Mouse (Mus musculus) CD4-positive helper T cell, adult 2 months (primary cell): ENCODE data around the gene Tpst1.

Experiments
- DNase-seq: peaks from one replicate; pipeline ENCODE4 v3.0.0-alpha.2; 2012; ENCODE audit warnings: low read depth, missing footprints, low spot score

The Tpst1 gene

GRCm38 (mm10) chr5:130143101-130143500, 70.0 kb downstream of the Tpst1 start:
- no peak for DNase-seq

GRCm38 (mm10) chr5:130143977-130144333, 70.8 kb downstream of the Tpst1 start:
- DNase-seq: no peak

GRCm38 (mm10) chr5:130144334-130145312, 71.5 kb downstream of the Tpst1 start, which contains the start of gene Kctd7:
Gene Kctd7 (plus strand): TSS chr5:130144861.
- peak; percentile 94 for DNase-seq

GRCm38 (mm10) chr5:130145961-130146360, 72.8 kb downstream of the Tpst1 start:
- no peak for DNase-seq

DNA sequence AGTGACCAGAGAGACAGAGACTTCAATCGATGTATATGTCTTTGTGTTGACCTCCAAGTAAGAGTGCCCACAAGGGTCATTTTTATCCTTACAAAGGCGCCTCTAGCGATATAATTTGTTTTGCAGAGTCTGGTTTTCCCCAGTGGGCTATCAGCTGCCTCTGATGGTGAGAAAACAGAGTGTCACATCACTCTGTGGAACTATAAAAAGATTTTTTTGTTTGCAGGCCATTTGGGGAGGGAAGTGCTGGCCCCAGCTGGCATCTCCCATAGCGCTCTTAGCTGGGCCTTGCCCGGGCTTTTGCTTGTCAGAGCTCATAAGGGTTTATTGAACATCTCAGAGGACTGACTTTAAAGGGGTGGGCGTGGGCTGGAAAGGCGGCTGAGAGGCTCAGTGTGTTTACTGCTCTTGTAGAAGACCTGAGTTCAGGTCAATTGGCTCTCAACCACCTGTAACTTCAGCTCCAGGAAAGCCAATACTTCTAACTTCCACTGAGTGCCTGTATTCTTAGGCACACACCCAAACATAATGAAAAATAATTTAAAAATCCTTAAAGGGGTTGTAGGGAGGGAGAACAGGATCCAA, 76.7 kb downstream of the Tpst1 start:
- DNase-seq: no peak

DNA sequence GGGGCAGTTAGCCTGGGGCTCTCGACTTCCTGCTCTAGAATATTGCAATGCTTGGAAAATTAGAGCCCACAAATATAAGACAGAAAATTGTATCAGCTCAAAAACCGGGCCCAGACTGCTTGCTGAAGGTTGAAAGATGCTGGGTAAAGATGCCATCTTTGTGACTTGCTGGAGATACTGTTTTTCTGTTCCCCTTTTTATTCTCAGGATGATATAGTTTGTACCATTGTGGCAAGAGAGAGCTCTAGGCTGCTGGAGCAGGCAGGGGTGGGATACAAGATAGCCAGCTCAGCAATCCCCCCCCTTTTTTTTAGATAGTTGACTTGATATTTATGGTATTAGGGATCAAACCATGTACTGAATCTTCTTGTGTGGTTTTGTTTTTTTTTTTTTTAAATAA, 81.2 kb downstream of the Tpst1 start:
- DNase-seq: no peak

DNA sequence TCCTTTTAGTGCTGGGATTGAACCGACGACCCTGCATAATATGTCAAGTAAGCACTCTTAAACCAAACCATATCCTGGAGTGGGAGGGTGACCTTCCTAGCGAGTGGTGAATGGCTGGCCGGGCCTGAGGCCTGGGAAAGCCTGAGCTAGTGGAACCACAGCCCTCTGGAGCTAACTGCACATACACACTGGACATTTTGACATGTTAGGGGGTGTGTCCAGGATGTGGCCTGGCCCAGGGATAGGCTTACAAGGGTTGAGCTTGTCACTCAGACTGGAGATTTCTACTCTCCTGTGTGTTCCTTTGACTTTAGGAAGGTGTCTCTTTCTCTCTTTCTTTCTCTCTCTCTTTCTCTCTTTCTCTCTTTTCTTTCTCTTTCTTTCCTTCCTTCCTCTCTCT, 85.4 kb downstream of the Tpst1 start:
- no peak for DNase-seq

GRCm38 (mm10) chr5:130159761-130160201, 86.7 kb downstream of the Tpst1 start:
- no peak for DNase-seq

- peak; percentile 76 for DNase-seq
These were observed 90.5 kb downstream of the Tpst1 start for GRCm38 (mm10) chr5:130163670-130164069.

DNA sequence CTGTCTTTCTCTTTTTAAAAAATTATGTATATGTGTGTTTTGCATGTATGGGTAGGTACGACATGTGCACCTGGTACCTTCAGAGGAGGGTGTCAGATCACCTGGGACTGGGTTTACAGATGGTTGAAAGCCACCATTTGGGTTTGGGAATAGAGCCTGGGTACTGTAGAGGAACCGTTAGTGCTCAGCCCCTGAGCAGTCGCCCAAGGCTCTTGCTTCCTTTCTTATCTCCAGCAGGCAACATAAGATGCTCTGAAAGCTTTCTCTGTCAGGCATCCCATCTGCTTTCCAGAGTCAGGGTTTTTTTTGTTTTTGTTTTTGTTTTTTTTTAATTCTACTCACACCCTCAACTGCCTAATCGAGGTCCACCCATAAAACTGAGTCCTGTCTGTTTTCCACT, 92.1 kb downstream of the Tpst1 start:
- DNase-seq: no peak

DNA sequence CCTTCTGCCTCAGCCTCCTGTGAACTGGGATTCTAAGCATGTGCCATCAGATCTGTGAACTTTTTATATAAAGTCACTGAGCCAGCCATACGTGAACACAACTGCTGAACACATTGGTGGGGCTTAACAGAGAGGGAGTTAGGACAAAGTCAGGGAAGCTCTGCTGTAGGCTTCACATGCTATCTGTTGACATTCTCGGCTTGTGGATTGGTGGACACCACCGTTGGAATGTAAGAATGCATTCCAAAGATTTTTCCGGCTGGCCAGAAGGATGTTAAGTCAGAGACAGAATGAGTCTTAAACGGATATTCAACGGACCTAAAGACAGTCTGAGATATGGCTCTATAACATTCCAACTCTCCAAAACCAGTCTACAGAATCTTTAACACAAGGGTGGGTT, 96.0 kb downstream of the Tpst1 start:
- no peak for DNase-seq

DNA sequence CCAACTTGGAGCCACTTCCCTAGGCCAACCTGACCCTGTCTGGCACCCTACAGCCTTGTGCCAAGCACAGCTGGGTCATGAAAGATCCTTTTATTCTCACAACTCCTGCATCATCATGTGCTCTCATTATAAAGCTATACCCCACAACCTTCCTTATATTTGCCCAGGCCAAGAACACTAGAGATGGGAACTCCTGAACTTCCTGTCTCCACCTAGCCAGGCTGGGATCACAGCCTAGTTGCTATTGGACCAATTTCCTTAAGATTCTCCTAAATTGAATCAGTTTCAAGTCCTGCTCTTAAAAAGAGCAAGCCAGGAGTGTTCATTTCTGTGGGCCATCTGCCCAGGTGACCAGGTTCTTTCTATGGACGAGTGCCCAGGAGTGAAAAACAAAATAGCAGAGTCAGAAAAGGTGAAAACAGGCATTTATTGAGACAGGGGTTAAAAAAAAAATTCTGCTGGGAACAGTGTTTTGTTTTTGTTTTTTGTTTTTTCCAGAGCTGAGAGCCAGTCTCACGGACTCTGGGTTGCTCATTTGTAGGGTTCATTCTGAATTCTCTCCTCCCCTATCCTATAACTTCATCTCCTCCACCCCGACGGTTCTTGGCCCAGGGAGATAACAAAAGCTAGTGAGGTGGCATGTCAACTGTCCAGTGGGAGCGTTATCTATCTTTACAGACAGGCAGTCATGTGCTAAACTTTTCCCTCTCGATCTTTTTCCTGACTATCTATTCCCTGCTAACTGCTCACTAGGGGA, 97.7 kb downstream of the Tpst1 start:
- peak; percentile 22 for DNase-seq

GRCm38 (mm10) chr5:130171423-130171954, 98.4 kb downstream of the Tpst1 start, which contains the start of gene Rabgef1:
Gene Rabgef1 (plus strand): TSS chr5:130171798.
- peak; percentile 91 for DNase-seq

DNA sequence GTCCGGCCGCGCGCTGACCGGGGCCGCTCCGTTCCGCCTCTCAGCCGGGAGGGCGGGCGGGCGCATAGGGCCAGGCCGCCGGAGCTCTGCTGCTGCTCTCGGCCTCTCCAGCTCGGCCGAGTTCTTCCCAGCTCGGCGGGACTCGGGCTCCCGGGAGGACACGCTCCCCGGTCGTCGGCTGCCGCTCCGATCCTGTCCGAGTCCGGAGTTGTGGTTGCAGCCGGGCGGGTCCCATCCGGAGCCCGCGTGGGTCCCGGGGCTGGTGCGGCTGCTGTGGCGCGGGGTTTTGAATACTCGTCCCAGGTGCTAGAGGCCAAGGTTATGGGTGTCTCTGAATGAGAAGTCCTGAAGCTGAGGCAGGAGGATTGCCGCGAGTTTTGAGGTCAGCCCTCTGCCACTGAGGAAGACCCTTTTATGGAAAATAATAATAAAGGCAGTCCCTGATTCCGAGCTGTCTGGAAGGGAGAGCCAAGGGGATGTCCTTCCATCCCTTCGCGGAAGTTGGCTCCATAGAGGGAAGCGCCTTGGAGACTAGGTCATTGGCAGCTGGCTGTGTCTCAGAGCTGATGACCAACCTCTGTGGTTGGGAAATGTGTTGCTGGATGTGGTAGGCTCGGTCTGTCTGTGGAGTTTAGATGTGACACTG, 99.0 kb downstream of the Tpst1 start:
- DNase-seq: peak; percentile 69

GRCm38 (mm10) chr5:130173012-130173411, 99.9 kb downstream of the Tpst1 start:
- no peak for DNase-seq

DNA sequence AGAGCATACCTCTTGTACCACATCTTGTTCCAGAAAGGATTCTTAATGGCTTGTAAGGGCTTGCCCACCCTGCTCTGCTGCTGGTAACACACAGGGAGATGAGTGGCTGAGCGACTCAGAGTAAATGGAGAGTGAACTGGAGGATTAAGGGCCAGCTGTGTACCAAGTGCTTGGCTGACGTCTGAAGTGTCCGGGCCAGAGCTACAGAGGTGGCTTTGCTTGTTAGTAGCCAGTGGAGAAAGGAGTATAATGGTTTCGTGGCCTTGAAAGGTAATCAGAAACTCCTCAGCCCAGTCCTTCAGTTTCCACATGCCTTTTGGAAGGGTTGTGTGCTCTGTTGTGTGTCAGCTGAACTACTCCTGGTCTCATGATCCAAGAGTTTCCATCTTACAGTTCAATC, 104.7 kb downstream of the Tpst1 start:
- no peak for DNase-seq

GRCm38 (mm10) chr5:130180362-130180761, 107.2 kb downstream of the Tpst1 start:
- no peak for DNase-seq

- DNase-seq: no peak
These were observed 108.8 kb downstream of the Tpst1 start for GRCm38 (mm10) chr5:130181740-130182540.

DNA sequence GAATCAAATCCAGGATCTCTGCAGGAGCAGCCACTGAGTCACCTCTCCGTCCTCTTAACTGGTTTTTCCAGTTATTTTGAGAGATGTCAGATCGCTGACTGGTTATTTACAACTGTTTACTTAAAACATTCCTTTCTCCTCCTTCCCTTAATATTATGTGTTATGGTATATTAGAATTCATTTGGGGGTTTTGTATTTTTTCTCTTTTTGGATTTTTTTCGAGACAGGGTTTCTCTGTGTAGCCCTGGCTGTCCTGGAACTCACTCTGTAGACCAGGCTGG, 109.4 kb downstream of the Tpst1 start:
- DNase-seq: no peak

DNA sequence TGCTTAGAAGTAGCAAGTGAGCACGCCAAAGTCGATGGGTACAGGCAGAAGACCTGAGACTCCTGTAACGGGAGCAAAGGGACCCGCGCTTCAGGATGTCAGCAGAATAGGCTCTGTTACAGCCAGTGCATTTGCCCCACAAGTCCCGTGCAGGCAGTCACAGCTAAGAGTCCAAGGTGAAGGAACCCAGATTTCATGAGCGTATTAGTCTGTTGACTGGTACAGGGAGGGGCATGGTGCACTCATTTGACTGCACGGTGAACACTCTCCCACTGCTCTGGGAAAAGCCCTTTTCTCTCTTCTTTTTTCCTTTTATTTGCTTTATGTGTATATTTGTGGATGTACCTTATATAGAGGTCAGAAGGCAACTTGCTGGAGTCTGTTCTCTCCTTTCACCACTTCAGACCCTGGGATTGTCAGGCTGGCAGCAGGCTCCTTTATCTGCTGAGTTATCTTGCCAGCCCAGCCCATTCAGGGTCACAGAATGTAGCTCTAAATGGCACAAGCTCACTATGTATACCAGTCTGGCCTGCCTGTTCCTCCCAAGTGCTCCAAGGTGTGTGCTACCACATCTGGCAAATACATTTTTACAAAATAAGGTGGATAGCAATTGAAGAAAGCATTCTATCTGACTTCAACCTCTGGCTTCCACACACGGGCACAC, 111.2 kb downstream of the Tpst1 start:
- no peak for DNase-seq
